Mouse (Mus musculus): ENCODE results near the gene Dock2. TPM values are rescaled to one million over a fixed set of nuclear protein-coding genes. Genes with fewer than 3 reads are reported as not detected.

Gene Dock2
- total and polyA plus RNA-seq, 3 experiments = 60.9 to 101 (median 77.9) TPM

- Histone ChIP-seq H3K79me2 (ENCODE audit: control insufficient read depth, insufficient read depth, low read length, poor library complexity) (no peaks in the 10 kb centered on the region), H3K9me3 (replicated peaks; ENCODE audit: insufficient read depth, low read length) (no peaks in the 10 kb centered on the region; the same call in 1 of the 2 replicates), H3K36me3 (ENCODE audit: control insufficient read depth in 1 of 2, insufficient read depth in 2 of 2, low read length in 2 of 2) (peaks cover 0 to 2% of the 10 kb centered on the region in 2 experiments; a peak in 2 of 4 replicates), H3K27me3 (ENCODE audit: control insufficient read depth in 1 of 2, insufficient read depth in 2 of 2, low read length in 2 of 2) (no peaks in the 10 kb centered on the region), H3K9ac (ENCODE audit: control insufficient read depth, low read depth, low read length, poor library complexity, severe bottlenecking) (no peak overlapping the region), H3K27ac (ENCODE audit: control insufficient read depth, low read depth, low read length) (no peak overlapping the region), H3K4me1 (ENCODE audit: control insufficient read depth in 1 of 2, insufficient read depth in 2 of 2, low read length in 2 of 2) (no peaks in the 10 kb centered on the region), H3K4me3 (ENCODE audit: control insufficient read depth in 1 of 2, insufficient read depth in 1 of 2, low read depth in 2 of 2, low read length in 2 of 2) (no peak overlapping the region)
- DNase-seq (ENCODE audit: low read depth, low spot score) = no peak
- no peak for TF ChIP-seq GATA1 (IDR thresholded peaks at IDR 0.05; ENCODE audit: low read depth, low read length)
- TF ChIP-seq USF1 (IDR thresholded peaks at IDR 0.05; ENCODE audit: low read depth, low read length) = no peak
- no peak for TF ChIP-seq POLR2AphosphoS5 (IDR thresholded peaks at IDR 0.05; ENCODE audit: borderline replicate concordance, low read depth, low read length)
- no peak for TF ChIP-seq NELFE (IDR thresholded peaks at IDR 0.05; ENCODE audit: low read depth, low read length)
- TF ChIP-seq RAD21 (IDR thresholded peaks at IDR 0.05; ENCODE audit: low read depth, low read length) = no peak
- no peak for TF ChIP-seq MYC (IDR thresholded peaks at IDR 0.05; ENCODE audit: low read depth, low read length)
Measured at GRCm38 (mm10) chr11:34427212-34427611, 356.5 kb downstream of the Dock2 start.

DNA sequence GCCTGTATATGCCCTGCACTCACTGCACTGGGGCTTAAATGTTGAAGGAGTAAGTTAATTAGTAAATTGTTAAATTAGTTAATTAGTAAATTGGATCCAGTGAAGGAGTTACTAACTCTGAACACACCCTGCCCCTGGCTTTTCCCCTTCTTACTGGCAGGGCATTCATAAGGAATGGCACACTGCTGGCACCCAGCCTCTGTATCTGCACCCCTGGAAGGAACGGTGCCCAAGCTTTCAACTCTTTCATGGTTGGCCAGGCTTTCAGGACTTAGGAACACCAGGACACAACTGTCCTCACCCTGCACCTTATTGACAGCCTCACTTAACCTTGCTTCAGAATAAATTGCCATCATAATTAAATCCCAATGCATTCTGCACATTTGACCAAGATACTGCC, 359.1 kb downstream of the Dock2 start:
- no peaks in the 10 kb centered on the region for H3K4me1 ChIP-seq (ENCODE audit: control insufficient read depth in 1 of 2, insufficient read depth in 2 of 2, low read length in 2 of 2)
- no peak overlapping the region for H3K27ac ChIP-seq (ENCODE audit: control insufficient read depth, low read depth, low read length)
- H3K27me3 ChIP-seq (ENCODE audit: control insufficient read depth in 1 of 2, insufficient read depth in 2 of 2, low read length in 2 of 2) = no peaks in the 10 kb centered on the region
- DNase-seq (ENCODE audit: low read depth, low spot score) = no peak
- no peaks in the 10 kb centered on the region; the same call in 1 of the 2 replicates for H3K9me3 ChIP-seq (replicated peaks; ENCODE audit: insufficient read depth, low read length)
- no peak overlapping the region for H3K9ac ChIP-seq (ENCODE audit: control insufficient read depth, low read depth, low read length, poor library complexity, severe bottlenecking)
- TF ChIP-seq POLR2AphosphoS5 (IDR thresholded peaks at IDR 0.05; ENCODE audit: borderline replicate concordance, low read depth, low read length) (no peak), HCFC1 (IDR thresholded peaks at IDR 0.05; ENCODE audit: low read depth, low read length) (no peak), MAZ (IDR thresholded peaks at IDR 0.05; ENCODE audit: low read depth, low read length) (no peak), E2F4 (IDR thresholded peaks at IDR 0.05; ENCODE audit: borderline replicate concordance, low read depth, low read length) (no peak), POLR2A (IDR thresholded peaks at IDR 0.05; ENCODE audit: control insufficient read depth in 1 of 2, insufficient read depth in 1 of 2, low read depth in 1 of 2, low read length in 2 of 2, poor library complexity in 1 of 2) (no peak), CTCF (IDR thresholded peaks at IDR 0.05 in 2 of 3, conservative IDR thresholded peaks at IDR 0.05 in 1 of 3; ENCODE audit: control insufficient read depth in 1 of 3, insufficient read depth in 1 of 3, low read depth in 2 of 3, low read length in 3 of 3, poor library complexity in 1 of 3, severe bottlenecking in 1 of 3) (no peak), BHLHE40 (IDR thresholded peaks at IDR 0.05; ENCODE audit: borderline replicate concordance, low read depth, low read length) (no peak)
- no peak overlapping the region for H3K4me3 ChIP-seq (ENCODE audit: control insufficient read depth in 1 of 2, insufficient read depth in 1 of 2, low read depth in 2 of 2, low read length in 2 of 2)
- H3K79me2 ChIP-seq (ENCODE audit: control insufficient read depth, insufficient read depth, low read length, poor library complexity) = no peaks in the 10 kb centered on the region
- peaks cover 0 to 5% of the 10 kb centered on the region in 2 experiments; a peak in 1 of 4 replicates for H3K36me3 ChIP-seq (ENCODE audit: control insufficient read depth in 1 of 2, insufficient read depth in 2 of 2, low read length in 2 of 2)

DNA sequence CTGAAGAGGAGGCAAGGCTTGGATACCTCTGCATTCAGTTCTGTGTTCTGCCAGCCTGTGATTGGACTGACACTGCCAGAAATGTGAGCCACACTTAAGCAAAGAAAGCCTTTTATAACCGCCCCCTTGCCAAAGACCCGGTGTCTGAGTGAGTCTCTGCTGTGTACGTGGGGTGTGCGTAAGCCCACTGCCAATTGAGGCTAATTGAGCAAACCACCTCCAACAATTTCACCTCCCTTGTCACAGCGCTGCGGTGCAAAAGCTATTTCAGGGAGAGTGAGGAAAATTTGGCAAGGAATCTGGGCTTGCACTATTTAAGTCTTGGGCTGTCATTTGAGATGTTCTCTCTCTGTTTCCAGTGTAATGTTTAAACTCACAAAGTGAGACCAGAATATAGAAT, 362.6 kb downstream of the Dock2 start:
- no peak overlapping the region for H3K27ac ChIP-seq (ENCODE audit: control insufficient read depth, low read depth, low read length)
- H3K79me2 ChIP-seq (ENCODE audit: control insufficient read depth, insufficient read depth, low read length, poor library complexity) = no peaks in the 10 kb centered on the region
- H3K4me1 ChIP-seq (ENCODE audit: control insufficient read depth in 1 of 2, insufficient read depth in 2 of 2, low read length in 2 of 2) = no peaks in the 10 kb centered on the region
- no peak overlapping the region for H3K4me3 ChIP-seq (ENCODE audit: control insufficient read depth in 1 of 2, insufficient read depth in 1 of 2, low read depth in 2 of 2, low read length in 2 of 2)
- DNase-seq (ENCODE audit: low read depth, low spot score) = no peak
- H3K27me3 ChIP-seq (ENCODE audit: control insufficient read depth in 1 of 2, insufficient read depth in 2 of 2, low read length in 2 of 2) = no peaks in the 10 kb centered on the region
- H3K9me3 ChIP-seq (replicated peaks; ENCODE audit: insufficient read depth, low read length) = no peaks in the 10 kb centered on the region
- TF ChIP-seq POLR2AphosphoS5 (IDR thresholded peaks at IDR 0.05; ENCODE audit: borderline replicate concordance, low read depth, low read length) (no peak), TBP (IDR thresholded peaks at IDR 0.05; ENCODE audit: low read depth, low read length) (no peak), KAT2A (conservative IDR thresholded peaks at IDR 0.05; ENCODE audit: low read depth, low read length) (no peak), USF2 (IDR thresholded peaks at IDR 0.05; ENCODE audit: borderline replicate concordance in 1 of 2, insufficient read depth in 1 of 2, low read depth in 1 of 2, low read length in 2 of 2) (no peak), RCOR1 (IDR thresholded peaks at IDR 0.05; ENCODE audit: low read depth, low read length) (no peak), CTCF (IDR thresholded peaks at IDR 0.05 in 2 of 3, conservative IDR thresholded peaks at IDR 0.05 in 1 of 3; ENCODE audit: control insufficient read depth in 1 of 3, insufficient read depth in 1 of 3, low read depth in 2 of 3, low read length in 3 of 3, poor library complexity in 1 of 3, severe bottlenecking in 1 of 3) (no peak)
- H3K36me3 ChIP-seq (ENCODE audit: control insufficient read depth in 1 of 2, insufficient read depth in 2 of 2, low read length in 2 of 2) = peaks cover 0 to 8% of the 10 kb centered on the region in 2 experiments; a peak in 2 of 4 replicates
- H3K9ac ChIP-seq (ENCODE audit: control insufficient read depth, low read depth, low read length, poor library complexity, severe bottlenecking) = no peak overlapping the region

Data from MEL (cell line).